Mouse (Mus musculus): Measurements from ENCODE around the gene Ankrd36. TPM values are rescaled to one million over a fixed set of nuclear protein-coding genes. Genes with fewer than 3 reads are reported as not detected.

Ankrd36 gene
- polyA plus RNA-seq, 2 experiments from 2014 or later: not detected

Other genes starting within 250 kb of the Ankrd36 start
- gene Znrf3, start 124.8 kb upstream of the Ankrd36 start, polyA plus RNA-seq (2017; shearing (Covaris generic)): 10 to 100 TPM; 12.0 to 18.3 TPM
- 10 to 100 TPM; 52.4 to 55.6 TPM for gene Xbp1, start 49.0 kb upstream of the Ankrd36 start, polyA plus RNA-seq (2017; shearing (Covaris generic))
- 1 to 10 TPM; 3.5 to 4.2 TPM for gene Ccdc117, start 27.5 kb upstream of the Ankrd36 start, polyA plus RNA-seq (2017; shearing (Covaris generic))
- 10 to 100 TPM; 66.0 to 69.2 TPM for gene Mrps24, start 146.0 kb downstream of the Ankrd36 start, polyA plus RNA-seq (2017; shearing (Covaris generic))
- 1 to 10 TPM; 3.7 to 6.1 TPM for gene Urgcp, start 192.7 kb downstream of the Ankrd36 start, polyA plus RNA-seq (2017; shearing (Covaris generic))
- gene Dbnl, start 218.8 kb downstream of the Ankrd36 start, polyA plus RNA-seq (2017; shearing (Covaris generic)): 100 to 1,000 TPM; 119 to 149 TPM
- 1 to 10 TPM; 1.3 to 1.5 TPM for gene Pgam2, start 234.0 kb downstream of the Ankrd36 start, polyA plus RNA-seq (2017; shearing (Covaris generic))

Data from activated CD4-positive, CD25-positive, alpha-beta regulatory T cell, adult 4 months (primary cell).